Mouse (Mus musculus) retina, postnatal 1 day (tissue): ENCODE data around the gene Scd2.
"Not testable (repeated sequence)": the region's sequence is repeated elsewhere in the genome, so short reads cannot be mapped to it uniquely, and the experiment has no call there.

Experiments
- DNase-seq: peaks from one replicate; pipeline ENCODE4 v3.0.0-alpha.2; 2012

Gene Scd2

GRCm38 (mm10) chr19:44292941-44293768 lies at the start of gene Scd2:
Scd2 (plus strand) TSS chr19:44293674.
- peak; percentile 62 for DNase-seq

- DNase-seq: peak; percentile 85
These were observed 47.7 kb upstream of the Scd2 start for GRCm38 (mm10) chr19:44245761-44246171.

- peak; percentile 12 for DNase-seq
These were observed 47.0 kb upstream of the Scd2 start for GRCm38 (mm10) chr19:44246341-44246911.

- DNase-seq: peak; percentile 45
These were observed 46.0 kb upstream of the Scd2 start for GRCm38 (mm10) chr19:44247281-44248080.

GRCm38 (mm10) chr19:44248081-44248853 lies 45.2 kb upstream of the Scd2 start:
- peak; percentile 99 for DNase-seq

- no peak for DNase-seq
These were observed 44.6 kb upstream of the Scd2 start for GRCm38 (mm10) chr19:44248854-44249351.

GRCm38 (mm10) chr19:44251138-44251537 lies 42.3 kb upstream of the Scd2 start:
- DNase-seq: not testable (repeated sequence)

GRCm38 (mm10) chr19:44251936-44252558 lies 41.4 kb upstream of the Scd2 start:
- no peak for DNase-seq

GRCm38 (mm10) chr19:44254106-44254505 lies 39.4 kb upstream of the Scd2 start:
- DNase-seq: not testable (repeated sequence)

GRCm38 (mm10) chr19:44257377-44257966 lies 36.0 kb upstream of the Scd2 start:
- no peak for DNase-seq

- DNase-seq: no peak
These were observed 34.0 kb upstream of the Scd2 start for GRCm38 (mm10) chr19:44259484-44259883.

- DNase-seq: no peak
These were observed 33.0 kb upstream of the Scd2 start for GRCm38 (mm10) chr19:44260487-44260886.

- DNase-seq: no peak
These were observed 31.7 kb upstream of the Scd2 start for GRCm38 (mm10) chr19:44261774-44262173.

- no peak for DNase-seq
These were observed 29.9 kb upstream of the Scd2 start for GRCm38 (mm10) chr19:44263581-44263980.

GRCm38 (mm10) chr19:44264226-44264625 lies 29.2 kb upstream of the Scd2 start:
- no peak for DNase-seq

GRCm38 (mm10) chr19:44265300-44265699 lies 28.2 kb upstream of the Scd2 start:
- DNase-seq: no peak

- peak; percentile 21 for DNase-seq
These were observed 27.6 kb upstream of the Scd2 start for GRCm38 (mm10) chr19:44265911-44266337.

GRCm38 (mm10) chr19:44266458-44266823 lies 27.0 kb upstream of the Scd2 start:
- no peak for DNase-seq

GRCm38 (mm10) chr19:44266824-44267498 lies 26.5 kb upstream of the Scd2 start:
- DNase-seq: peak; percentile 96

- DNase-seq: no peak
These were observed 25.9 kb upstream of the Scd2 start for GRCm38 (mm10) chr19:44267499-44268002.

GRCm38 (mm10) chr19:44273711-44274110 lies 19.8 kb upstream of the Scd2 start:
- no peak for DNase-seq
